Comparison of ENCODE assay signal across 13 mouse cellular contexts in genomic region chr11:86575632-86576378, GRCm38 (mm10). TPM values are rescaled to one million over a fixed set of nuclear protein-coding genes. Genes with fewer than 3 reads are reported as not detected.
DNase-seq lines count a peak whose midpoint lies in the region; TF ChIP-seq lines count a peak whose summit lies in the region.
"Had no signal": no experiment of that assay in that cellular context is flagged by ENCODE, and none has a peak within 500 bp of the region (broad histone marks: within the 10 kb centered on the region; RNA-seq: fewer than 3 reads in every experiment).

No protein-coding gene starts in this region.

- no peaks in the 10 kb centered on the region for H3K9me3 ChIP-seq in embryonic facial prominence, embryonic 10.5 days

- 0 out of 2 replicates have a peak overlapping the region, but pooled peaks have one; percentile 26 for H3K27ac ChIP-seq in kidney, adult 2 months (ENCODE audit: insufficient read depth, low read depth, low read length)
- H3K27ac ChIP-seq in embryonic facial prominence, embryonic 10.5 days (replicated peaks) = peak overlapping the region; percentile 48; the same call in 1 of the 2 replicates

- WGBS in kidney, adult 2 months = 83% methylated on average over 7 of the region's 7 CpGs
- 87% methylated on average over 7 of the region's 7 CpGs for WGBS in embryonic facial prominence, embryonic 10.5 days

- no peak for TF ChIP-seq CTCF in kidney, adult 2 months (conservative IDR thresholded peaks at IDR 0.05; ENCODE audit: insufficient read depth, insufficient read length, low read depth, low read length)

- H3K4me1 ChIP-seq in kidney, adult 2 months (ENCODE audit: control insufficient read depth, insufficient read depth, low read length) = peaks cover 32% of the 10 kb centered on the region
- H3K4me1 ChIP-seq in embryonic facial prominence, embryonic 10.5 days = peaks cover 74% of the 10 kb centered on the region

- H3K36me3 ChIP-seq in kidney, adult 2 months (ENCODE audit: control insufficient read depth, insufficient read depth, low read length) = no peaks in the 10 kb centered on the region
- H3K36me3 ChIP-seq in embryonic facial prominence, embryonic 10.5 days (replicated peaks) = no peaks in the 10 kb centered on the region

- TF ChIP-seq POLR2A in kidney, adult 2 months (IDR thresholded peaks at IDR 0.05; ENCODE audit: low read depth, low read length) = no peak

- no peak overlapping the region for H3K4me3 ChIP-seq in kidney, adult 2 months (ENCODE audit: insufficient read depth, low read depth, low read length)
- no peak overlapping the region for H3K4me3 ChIP-seq in embryonic facial prominence, embryonic 10.5 days

- H3K27me3 ChIP-seq in kidney, adult 2 months (replicated peaks; ENCODE audit: control insufficient read depth, insufficient read depth, low read length) = no peaks in the 10 kb centered on the region
- H3K27me3 ChIP-seq in embryonic facial prominence, embryonic 10.5 days (replicated peaks; ENCODE audit: low read depth, poor library complexity, severe bottlenecking) = no peaks in the 10 kb centered on the region

- no peak for DNase-seq in kidney, adult 2 months
- no peak for DNase-seq in kidney, adult 18-20 months
- DNase-seq in CD4-positive helper T cell, adult 2 months (ENCODE audit: low read depth, low spot score) = peak; percentile 55
- DNase-seq in embryonic facial prominence, embryonic 10.5 days (ENCODE audit: low spot score) = no peak
- peak; percentile 67 for DNase-seq in lung, postnatal 36 days
- DNase-seq in right cerebral cortex, postnatal 10 days (ENCODE audit: low spot score in 2 of 2) = no peak
- DNase-seq in layer of hippocampus, postnatal 14 days (ENCODE audit: low spot score in 2 of 2) = no peak
- no peak for DNase-seq in thymus, postnatal 25 days
- DNase-seq: cerebellum, adult 9-10 months; gastrocnemius, postnatal 36 days; kidney, adult 9 months; retina, postnatal 1 day; thymus, postnatal 14 days had no signal

RNA-seq across cellular contexts. Expression of gene Tubd1, which starts 31.0 kb away (rescaled TPM):
- polyA plus RNA-seq in kidney, adult 2 months (2012; rRNA removed) = 2.6 and 2.8 TPM in 2 replicates
- 13.2 and 14.8 TPM in 2 replicates for polyA plus RNA-seq in embryonic facial prominence, embryonic 10.5 days (2016; fragmentation: Nextera tagmentation; extraction: Ambion mirVana)
- total RNA-seq in layer of hippocampus, postnatal 14 days (2021) = 1 to 10 TPM; 7.0 to 9.2 TPM

RNA-seq across cellular contexts. Expression of gene Rps6kb1, which starts 31.2 kb away (rescaled TPM):
- polyA plus RNA-seq in kidney, adult 2 months (2012; rRNA removed) = 6.0 and 7.3 TPM in 2 replicates
- 63.0 and 66.9 TPM in 2 replicates for polyA plus RNA-seq in embryonic facial prominence, embryonic 10.5 days (2016; fragmentation: Nextera tagmentation; extraction: Ambion mirVana)
- total RNA-seq in layer of hippocampus, postnatal 14 days (2021) = 10 to 100 TPM; 45.2 to 46.3 TPM

Comparison
In these comparisons a context has a peak if more than half of its experiments do, and no peak if none do; other contexts are left out.
1. DNase-seq: peak in CD4-positive helper T cell, adult 2 months (single experiment) and lung, postnatal 36 days (single experiment); none in kidney, adult 2 months (single experiment), kidney, adult 18-20 months (single experiment), embryonic facial prominence, embryonic 10.5 days (single experiment), right cerebral cortex, postnatal 10 days (0 of 2), layer of hippocampus, postnatal 14 days (0 of 2) and thymus, postnatal 25 days (single experiment).